In the genomic region with DNA sequence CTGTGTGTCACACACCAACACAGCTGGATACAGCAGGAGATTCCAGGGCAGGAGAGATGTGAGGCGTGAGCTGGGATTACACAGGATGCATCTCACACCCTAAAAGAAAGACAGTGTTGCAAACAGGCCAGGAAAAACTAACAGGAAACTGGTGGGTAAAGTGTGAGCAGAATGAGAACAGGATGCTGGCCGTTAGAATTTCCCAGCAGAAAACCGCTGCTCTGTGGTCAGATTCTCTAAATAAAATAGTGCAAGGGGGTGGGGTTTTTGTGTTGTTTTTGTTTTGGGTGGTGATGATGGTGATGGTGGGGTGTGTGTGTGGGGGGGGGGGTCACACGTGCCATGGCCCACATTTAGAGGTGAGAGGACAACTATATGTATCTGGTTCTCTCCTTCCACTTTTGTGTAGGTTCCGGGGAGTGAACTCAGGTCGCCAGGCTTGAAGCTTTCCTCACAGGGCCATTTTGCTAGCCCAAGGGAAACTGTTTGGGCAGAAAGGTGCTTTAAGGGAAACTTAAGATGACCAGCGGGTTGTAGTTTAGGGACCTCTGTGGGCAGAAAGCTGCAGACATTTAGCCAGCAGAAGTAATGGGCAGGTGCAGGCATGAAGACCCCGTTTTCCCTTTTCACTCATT, we compare ENCODE assay signal across 22 mouse cellular contexts. TPM values are rescaled to one million over a fixed set of nuclear protein-coding genes. Genes with fewer than 3 reads are reported as not detected.
DNase-seq lines count a peak whose midpoint lies in the region; ATAC-seq and TF ChIP-seq lines count a peak whose summit lies in the region.
"Had no signal": no experiment of that assay in that cellular context is flagged by ENCODE, and none has a peak within 500 bp of the region (broad histone marks: within the 10 kb centered on the region; RNA-seq: fewer than 3 reads in every experiment).

No protein-coding gene starts in this region.

- DNase-seq in lung, postnatal 10 days: peak; percentile 5
- DNase-seq in lung, postnatal 0 days (ENCODE audit: low spot score): no peak
- no peak for DNase-seq in CH12.LX (ENCODE audit: extremely low read depth)
- peak; percentile 33 to 50 for DNase-seq in thymus, postnatal 10 days (ENCODE audit: low spot score in 2 of 2)
- no peak for DNase-seq in cerebellum, adult 9-10 months
- DNase-seq in kidney, postnatal 10 days: no peak
- DNase-seq in frontal cortex, postnatal 36 days (ENCODE audit: low spot score in 2 of 2): no peak
- DNase-seq: adrenal gland, adult 2 months; cerebellum, postnatal 14 days; heart, adult 2 months; kidney, postnatal 36 days; lung, postnatal 14 days had no signal

- H3K9ac ChIP-seq in lung, postnatal 0 days (replicated peaks; ENCODE audit: low read depth): no peak overlapping the region
- peak overlapping the region; percentile 36 for H3K9ac ChIP-seq in CH12.LX (ENCODE audit: insufficient read depth, low read depth)
- H3K9ac ChIP-seq: midbrain, embryonic 15.5 days; neural tube, embryonic 13.5 days had no signal

- no peaks in the 10 kb centered on the region for H3K27me3 ChIP-seq in lung, postnatal 0 days (replicated peaks; ENCODE audit: insufficient read depth, low read length)
- no peaks in the 10 kb centered on the region for H3K27me3 ChIP-seq in CH12.LX (replicated peaks)
- H3K27me3 ChIP-seq: midbrain, embryonic 15.5 days; neural tube, embryonic 13.5 days; Patski had no signal

- no peak overlapping the region for H3K4me2 ChIP-seq in lung, postnatal 0 days (replicated peaks; ENCODE audit: low read depth, low read length)
- H3K4me2 ChIP-seq in CH12.LX (ENCODE audit: insufficient read depth, low read depth, poor library complexity, severe bottlenecking): peak overlapping the region; percentile 91
- H3K4me2 ChIP-seq: midbrain, embryonic 15.5 days; neural tube, embryonic 13.5 days had no signal

- dilution Hi-C loops in CH12.LX (cut with MboI; ENCODE audit: extremely low pct_ligation_motif_present, extremely low pct_unique_long_range_greater_than_20kb, low sequenced_read_pairs): no loop called here

- no peaks in the 10 kb centered on the region for H3K79me2 ChIP-seq in CH12.LX (replicated peaks; ENCODE audit: control insufficient read depth, extremely low read depth, insufficient read depth, poor library complexity, severe bottlenecking)

- H3K4me1 ChIP-seq in lung, postnatal 0 days (ENCODE audit: insufficient read depth, low read depth, low read length): no peaks in the 10 kb centered on the region
- peaks cover 16 to 50% of the 10 kb centered on the region in 2 experiments for H3K4me1 ChIP-seq in CH12.LX (ENCODE audit: control insufficient read depth in 1 of 2, insufficient read depth in 2 of 2)

- 56% methylated on average over 8 of the region's 8 CpGs for WGBS in lung, postnatal 0 days

- no peak for TF ChIP-seq POLR2A in CH12.LX (IDR thresholded peaks at IDR 0.05; ENCODE audit: low read depth, low read length)

- no peaks in the 10 kb centered on the region for H3K36me3 ChIP-seq in lung, postnatal 0 days (ENCODE audit: insufficient read depth, low read length)
- no peaks in the 10 kb centered on the region for H3K36me3 ChIP-seq in CH12.LX (replicated peaks in 1 of 2; ENCODE audit: control insufficient read depth in 1 of 2, insufficient read depth in 1 of 2, low read length in 1 of 2)
- H3K36me3 ChIP-seq: embryonic facial prominence, embryonic 10.5 days; midbrain, embryonic 15.5 days; neural tube, embryonic 13.5 days had no signal

- no peaks in the 10 kb centered on the region for H3K9me3 ChIP-seq in lung, postnatal 0 days (ENCODE audit: low read length)
- no peaks in the 10 kb centered on the region for H3K9me3 ChIP-seq in CH12.LX (replicated peaks; ENCODE audit: low read length)
- H3K9me3 ChIP-seq: embryonic facial prominence, embryonic 10.5 days; midbrain, embryonic 15.5 days; neural tube, embryonic 13.5 days had no signal

- no peak overlapping the region for H3K27ac ChIP-seq in lung, postnatal 0 days (ENCODE audit: low read length)
- H3K27ac ChIP-seq in CH12.LX (ENCODE audit: insufficient read depth, low read depth): peak overlapping the region; percentile 73
- H3K27ac ChIP-seq: embryonic facial prominence, embryonic 10.5 days; heart, adult 2 months; midbrain, embryonic 15.5 days; neural tube, embryonic 13.5 days had no signal

- no peak for TF ChIP-seq RAD21 in CH12.LX (IDR thresholded peaks at IDR 0.05; ENCODE audit: low read depth, low read length)

- ATAC-seq in lung, postnatal 0 days: no peak
- ATAC-seq in inflammation-experienced regulatory T-cells, adult 6 months: peak; percentile 56
- ATAC-seq: intestine, embryonic 16.5 days; midbrain, embryonic 15.5 days; Patski had no signal

- H3K4me3 ChIP-seq in lung, postnatal 0 days (ENCODE audit: low read depth, low read length): no peak overlapping the region
- no peak overlapping the region for H3K4me3 ChIP-seq in CH12.LX (replicated peaks in 1 of 3; ENCODE audit: low read depth in 2 of 3, low read length in 2 of 3, poor library complexity in 1 of 3)
- H3K4me3 ChIP-seq: embryonic facial prominence, embryonic 10.5 days; heart, adult 2 months; neural tube, embryonic 13.5 days had no signal

- in situ Hi-C loops in CH12.LX (cut with MboI; ENCODE audit: low pct_ligation_motif_present, low pct_unique_long_range_greater_than_20kb, low sequenced_read_pairs): loop anchor here (5.0 kb wide), 1 partner anchor 34 kb away; no protein-coding TSS in a partner anchor

- no peak for TF ChIP-seq EP300 in lung, postnatal 0 days (IDR thresholded peaks at IDR 0.05)
- peak; percentile 21; the same call in 1 of the 2 replicates for TF ChIP-seq EP300 in CH12.LX (IDR thresholded peaks at IDR 0.05; ENCODE audit: low read length)

- no peak for TF ChIP-seq CTCF in lung, postnatal 0 days (IDR thresholded peaks at IDR 0.05)
- no peak for TF ChIP-seq CTCF in CH12.LX (conservative IDR thresholded peaks at IDR 0.05 in 1 of 2, IDR thresholded peaks at IDR 0.05 in 1 of 2; ENCODE audit: low read depth in 2 of 2, low read length in 2 of 2)

TF ChIP-seq in CH12.LX, 34 proteins besides CTCF, POLR2A, EP300 and RAD21:
- no peak for TF ChIP-seq ZMIZ1 (IDR thresholded peaks at IDR 0.05; ENCODE audit: low read depth, low read length)
- TF ChIP-seq BHLHE40 (IDR thresholded peaks at IDR 0.05; ENCODE audit: low read depth, low read length): peak; percentile 79; the same call in 1 of the 2 replicates
- no peak for TF ChIP-seq SMC3 (IDR thresholded peaks at IDR 0.05; ENCODE audit: low read depth, low read length)
- no peak for TF ChIP-seq NRF1 (IDR thresholded peaks at IDR 0.05; ENCODE audit: low read depth, low read length)
- peak; percentile 38; the same call in 1 of the 2 replicates for TF ChIP-seq ETS1 (conservative IDR thresholded peaks at IDR 0.05; ENCODE audit: low read depth, low read length)
- 0 out of 2 replicates have a peak, but pooled peaks have one; percentile 11 for TF ChIP-seq TBP (conservative IDR thresholded peaks at IDR 0.05; ENCODE audit: low read depth, low read length)
- TF ChIP-seq TCF12 (IDR thresholded peaks at IDR 0.05; ENCODE audit: low read depth, low read length): peak; percentile 62
- 0 out of 2 replicates have a peak, but pooled peaks have one; percentile 28 for TF ChIP-seq ELF1 (IDR thresholded peaks at IDR 0.05; ENCODE audit: low read depth, low read length)

RNA-seq across cellular contexts. Expression of a gene that starts 7.4 kb away (rescaled TPM):
- 0.41 and 0.50 TPM in 2 replicates for polyA plus RNA-seq in lung, postnatal 0 days (2015; fragmentation: Nextera tagmentation; extraction: Ambion mirVana)
- total RNA-seq in CH12.LX (2012; rRNA removed) (not detected in 2 replicates), CH12.LX (2014; rRNA removed) (not detected in 2 replicates)
- not detected in 2 replicates for polyA plus RNA-seq in CH12.LX (2012; ENCODE audit: insufficient read length, low read depth)
- polyA plus RNA-seq in inflammation-experienced regulatory T-cells, adult 6 months (2017; shearing (Covaris generic)): under 1 TPM; 0.33 to 0.67 (median 0.34) TPM
- total RNA-seq: left cerebral cortex, adult 18-20 months had no signal
- polyA plus RNA-seq: embryonic facial prominence, embryonic 10.5 days; Patski had no signal

RNA-seq across cellular contexts. Expression of a gene that starts 29.7 kb away (rescaled TPM):
- 0.26 TPM in 1 of 2 replicates, not detected in the other for polyA plus RNA-seq in lung, postnatal 0 days (2015; fragmentation: Nextera tagmentation; extraction: Ambion mirVana)
- not detected in 2 replicates for total RNA-seq in CH12.LX (2012; rRNA removed)
- not detected in 2 replicates for total RNA-seq in CH12.LX (2014; rRNA removed)
- not detected in 2 replicates for polyA plus RNA-seq in CH12.LX (2012; ENCODE audit: insufficient read length, low read depth)
- not detected for polyA plus RNA-seq in inflammation-experienced regulatory T-cells, adult 6 months (2017; shearing (Covaris generic))
- total RNA-seq: adrenal gland, adult 2 months; heart, adult 2 months; heart, postnatal 25 days; left cerebral cortex, adult 18-20 months had no signal
- polyA plus RNA-seq: adrenal gland, adult 2 months; embryonic facial prominence, embryonic 10.5 days; limb, embryonic 14.5 days; midbrain, embryonic 15.5 days; neural tube, embryonic 13.5 days; Patski; testis, adult 2 months had no signal

RNA-seq across cellular contexts. Expression of a gene that starts 29.7 kb away (rescaled TPM):
- polyA plus RNA-seq in lung, postnatal 0 days (2015; fragmentation: Nextera tagmentation; extraction: Ambion mirVana): 0.26 and 0.35 TPM in 2 replicates
- total RNA-seq in CH12.LX (2012; rRNA removed) (not detected in 2 replicates), CH12.LX (2014; rRNA removed) (not detected in 2 replicates)
- polyA plus RNA-seq in CH12.LX (2012; ENCODE audit: insufficient read length, low read depth): not detected in 2 replicates
- polyA plus RNA-seq in inflammation-experienced regulatory T-cells, adult 6 months (2017; shearing (Covaris generic)): under 1 TPM in 1 of 3 experiments, not detected in 2; 0.79 TPM
- total RNA-seq: heart, adult 2 months; left cerebral cortex, adult 18-20 months had no signal
- polyA plus RNA-seq: adrenal gland, adult 2 months; embryonic facial prominence, embryonic 10.5 days; midbrain, embryonic 15.5 days; neural tube, embryonic 13.5 days; Patski; testis, adult 2 months had no signal

Comparison
In these comparisons a context has a peak if more than half of its experiments do, and no peak if none do; other contexts are left out.
1. DNase-seq: peak in lung, postnatal 10 days (single experiment) and thymus, postnatal 10 days (2 of 2); none in lung, postnatal 0 days (single experiment), CH12.LX (single experiment), cerebellum, adult 9-10 months (single experiment), kidney, postnatal 10 days (single experiment) and frontal cortex, postnatal 36 days (0 of 2).